Mouse (Mus musculus) stomach, postnatal 0 days (tissue): Measurements from ENCODE around the gene Myo6.

ENCODE experiments used
- CTCF ChIP-seq: IDR thresholded peaks from 2 replicates; pipeline ENCODE4 v1.5.1; 2016; ENCODE audit warnings: antibody characterized with exemption, low read depth, mild to moderate bottlenecking, moderate library complexity
- EP300 ChIP-seq: optimal IDR thresholded peaks from 2 replicates; pipeline ENCODE3; 2016; ENCODE audit warnings: antibody characterized with exemption

- TF ChIP-seq CTCF = no peak
- no peak for TF ChIP-seq EP300
Measured at GRCm38 (mm10) chr9:80181692-80182091, 16.9 kb downstream of the Myo6 start.
